Comparison of ENCODE assay signal across 8 mouse cellular contexts in genomic region chr3:137623581-137624362, GRCm38 (mm10). TPM values are rescaled to one million over a fixed set of nuclear protein-coding genes. Genes with fewer than 3 reads are reported as not detected.
DNase-seq lines count a peak whose midpoint lies in the region; ATAC-seq and TF ChIP-seq lines count a peak whose summit lies in the region.

No protein-coding gene starts in this region.

- TF ChIP-seq CTCF in left cerebral cortex, adult 2 months (IDR thresholded peaks at IDR 0.05), result no peak
- no peak for TF ChIP-seq CTCF in testis, adult 2 months (IDR thresholded peaks at IDR 0.05; ENCODE audit: control insufficient read depth, insufficient read depth, insufficient replicate concordance, low read depth, low read length)

- peak; percentile 33 to 51 for DNase-seq in left cerebral cortex, adult 2 months (ENCODE audit: extremely low spot score in 1 of 2, low spot score in 2 of 2)
- DNase-seq in left cerebral cortex, adult 11 months (ENCODE audit: low spot score), result no peak
- peak; percentile 20 to 54 for DNase-seq in cerebellum, postnatal 25 days
- peak; percentile 86 for DNase-seq in gastrocnemius, postnatal 14 days
- peak; percentile 69 for DNase-seq in liver, embryonic 11.5 days (ENCODE audit: low spot score)

- under 1% methylated on average over 43 of the region's 47 CpGs for WGBS in hindbrain, embryonic 16.5 days
- WGBS in liver, embryonic 11.5 days, result 1% methylated on average over 47 of the region's 47 CpGs
- under 1% methylated on average over 46 of the region's 47 CpGs for WGBS in midbrain, embryonic 16.5 days

- peak overlapping the region; percentile 56 for H3K4me3 ChIP-seq in left cerebral cortex, adult 2 months
- H3K4me3 ChIP-seq in hindbrain, embryonic 16.5 days (ENCODE audit: low read length), result peak overlapping the region; percentile 57
- peak overlapping the region; percentile 53 for H3K4me3 ChIP-seq in liver, embryonic 11.5 days (ENCODE audit: low read depth, low read length)
- peak overlapping the region; percentile 44 for H3K4me3 ChIP-seq in midbrain, embryonic 16.5 days (ENCODE audit: low read depth, low read length)
- peak overlapping the region; percentile 78 for H3K4me3 ChIP-seq in testis, adult 2 months (ENCODE audit: control insufficient read depth, low read depth, low read length)

- TF ChIP-seq POLR2A in testis, adult 2 months (IDR thresholded peaks at IDR 0.05; ENCODE audit: control insufficient read depth, low read depth, low read length), result peak; percentile 67

- H3K27me3 ChIP-seq in hindbrain, embryonic 16.5 days (replicated peaks; ENCODE audit: control insufficient read depth, insufficient read depth, low read length), result peaks cover 8% of the 10 kb centered on the region
- H3K27me3 ChIP-seq in liver, embryonic 11.5 days (replicated peaks; ENCODE audit: control insufficient read depth, insufficient read depth, low read length), result peaks cover 17% of the 10 kb centered on the region
- peaks cover 7% of the 10 kb centered on the region for H3K27me3 ChIP-seq in midbrain, embryonic 16.5 days (ENCODE audit: control insufficient read depth, insufficient read depth, low read depth, low read length)
- H3K27me3 ChIP-seq in testis, adult 2 months (ENCODE audit: control insufficient read depth, insufficient read depth, low read length), result no peaks in the 10 kb centered on the region

- H3K4me2 ChIP-seq in hindbrain, embryonic 16.5 days (ENCODE audit: low read length), result peak overlapping the region; percentile 97
- H3K4me2 ChIP-seq in liver, embryonic 11.5 days, result peak overlapping the region; percentile 87
- peak overlapping the region; percentile 94 for H3K4me2 ChIP-seq in midbrain, embryonic 16.5 days (ENCODE audit: low read length)

- peak; percentile 94 for ATAC-seq in hindbrain, embryonic 16.5 days
- ATAC-seq in liver, embryonic 11.5 days (replicated peaks; ENCODE audit: low FRiP score), result peak; percentile 90
- ATAC-seq in midbrain, embryonic 16.5 days, result peak; percentile 88

- H3K27ac ChIP-seq in left cerebral cortex, adult 2 months, result peak overlapping the region; percentile 82
- H3K27ac ChIP-seq in hindbrain, embryonic 16.5 days (ENCODE audit: low read depth, low read length), result peak overlapping the region; percentile 48
- H3K27ac ChIP-seq in liver, embryonic 11.5 days (ENCODE audit: low read depth, low read length), result no peak overlapping the region
- H3K27ac ChIP-seq in midbrain, embryonic 16.5 days (ENCODE audit: low read length), result no peak overlapping the region
- H3K27ac ChIP-seq in testis, adult 2 months (ENCODE audit: control insufficient read depth, insufficient read depth, low read depth, low read length), result peak overlapping the region; percentile 14; the same call in 1 of the 2 replicates

- intact Hi-C loops in left cerebral cortex, adult 2 months (cut with DNase I), result loop anchor here (5.0 kb wide), 2 partner anchors 111 to 129 kb away; no protein-coding TSS in a partner anchor
- intact Hi-C loops in gastrocnemius, postnatal 14 days (cut with DNase I; ENCODE audit: low total_unique reads), result no loop called here

- H3K9me3 ChIP-seq in hindbrain, embryonic 16.5 days (ENCODE audit: control insufficient read depth, low read length), result no peaks in the 10 kb centered on the region
- no peaks in the 10 kb centered on the region for H3K9me3 ChIP-seq in liver, embryonic 11.5 days (ENCODE audit: control insufficient read depth, low read length)
- H3K9me3 ChIP-seq in midbrain, embryonic 16.5 days (replicated peaks; ENCODE audit: control insufficient read depth, low read length, poor library complexity, severe bottlenecking), result no peaks in the 10 kb centered on the region

- H3K36me3 ChIP-seq in hindbrain, embryonic 16.5 days (ENCODE audit: control insufficient read depth, insufficient read depth, low read length), result no peaks in the 10 kb centered on the region
- no peaks in the 10 kb centered on the region for H3K36me3 ChIP-seq in liver, embryonic 11.5 days (ENCODE audit: control insufficient read depth, insufficient read depth, low read length)
- no peaks in the 10 kb centered on the region for H3K36me3 ChIP-seq in midbrain, embryonic 16.5 days (ENCODE audit: control insufficient read depth, insufficient read depth, low read length)
- H3K36me3 ChIP-seq in testis, adult 2 months (ENCODE audit: control insufficient read depth, insufficient read depth, low read length), result no peaks in the 10 kb centered on the region

- peaks cover 10% of the 10 kb centered on the region for H3K4me1 ChIP-seq in hindbrain, embryonic 16.5 days (ENCODE audit: control insufficient read depth, insufficient read depth, low read depth, low read length)
- H3K4me1 ChIP-seq in liver, embryonic 11.5 days (replicated peaks; ENCODE audit: control insufficient read depth, insufficient read depth, low read length), result peaks cover 3% of the 10 kb centered on the region; the same call in 1 of the 2 replicates
- H3K4me1 ChIP-seq in midbrain, embryonic 16.5 days (ENCODE audit: control insufficient read depth, insufficient read depth, low read length), result peaks cover 15% of the 10 kb centered on the region; the same call in 1 of the 2 replicates
- peaks cover 13% of the 10 kb centered on the region for H3K4me1 ChIP-seq in testis, adult 2 months (ENCODE audit: control insufficient read depth, insufficient read depth, low read length)

- H3K9ac ChIP-seq in hindbrain, embryonic 16.5 days (ENCODE audit: low read depth, low read length), result peak overlapping the region; percentile 62
- H3K9ac ChIP-seq in liver, embryonic 11.5 days (ENCODE audit: low read depth, low read length), result no peak overlapping the region; the same call in 1 of the 2 replicates
- peak overlapping the region; percentile 56 for H3K9ac ChIP-seq in midbrain, embryonic 16.5 days (ENCODE audit: low read depth, low read length)

RNA-seq across cellular contexts. Expression of gene Ddit4l, which starts 2.4 kb away (rescaled TPM):
- 10 to 100 TPM; 19.7 to 25.6 TPM for total RNA-seq in left cerebral cortex, adult 2 months (2021)
- 100 to 1,000 TPM; 156 to 202 TPM for total RNA-seq in gastrocnemius, postnatal 14 days (2021)
- 11.2 and 11.4 TPM in 2 replicates for polyA plus RNA-seq in hindbrain, embryonic 16.5 days (2015; fragmentation: Nextera tagmentation; extraction: Ambion mirVana)
- polyA plus RNA-seq in liver, embryonic 11.5 days (2014; fragmentation: Nextera tagmentation; extraction: Ambion mirVana), result 0.55 and 0.85 TPM in 2 replicates
- 6.5 and 7.7 TPM in 2 replicates for polyA plus RNA-seq in midbrain, embryonic 16.5 days (2015; fragmentation: Nextera tagmentation; extraction: Ambion mirVana)
- polyA plus RNA-seq in testis, adult 2 months (2012; rRNA removed), result 9.7 and 11.2 TPM in 2 replicates

RNA-seq across cellular contexts. Expression of gene Gm21962, which starts 47.6 kb away (rescaled TPM):
- total RNA-seq in left cerebral cortex, adult 2 months (2021), result not detected
- total RNA-seq in gastrocnemius, postnatal 14 days (2021), result not detected
- polyA plus RNA-seq in hindbrain, embryonic 16.5 days (2015; fragmentation: Nextera tagmentation; extraction: Ambion mirVana), result not detected in 2 replicates
- not detected in 2 replicates for polyA plus RNA-seq in liver, embryonic 11.5 days (2014; fragmentation: Nextera tagmentation; extraction: Ambion mirVana)
- not detected in 2 replicates for polyA plus RNA-seq in midbrain, embryonic 16.5 days (2015; fragmentation: Nextera tagmentation; extraction: Ambion mirVana)
- polyA plus RNA-seq in testis, adult 2 months (2012; rRNA removed), result not detected in 2 replicates

Comparison
In these comparisons a context has a peak if more than half of its experiments do, and no peak if none do; other contexts are left out.
1. H3K27ac ChIP-seq: peak in left cerebral cortex, adult 2 months (single experiment), hindbrain, embryonic 16.5 days (single experiment) and testis, adult 2 months (single experiment); none in liver, embryonic 11.5 days (single experiment) and midbrain, embryonic 16.5 days (single experiment).
2. Peak in every context shown above with its lines, with median percentiles within 50 percentile points of each other: H3K4me3 ChIP-seq, ATAC-seq and H3K4me2 ChIP-seq.